Mouse (Mus musculus) hindbrain, embryonic 13.5 days (tissue): ENCODE results near the gene Atxn1. TPM values are rescaled to one million over a fixed set of nuclear protein-coding genes. Genes with fewer than 3 reads are reported as not detected.
A peak's percentile ranks its signal among the peaks of the same experiment; 100 is the strongest.

Source experiments
- ATAC-seq: fragments of 200-750 bp; cut with Nextera tagmentation; 2 replicates; pipeline ENCODE4 v1.8.0; 2017; ENCODE audit warnings: moderate TSS enrichment; ENCODE audit not compliant: low FRiP score
- H3K27ac ChIP-seq: fragments of 300-500 bp; sonication (generic); 2 replicates; pipeline ENCODE4 v1.5.1; 2015; ENCODE audit warnings: inconsistent platforms, mild to moderate bottlenecking, moderate library complexity
- H3K27me3 ChIP-seq: fragments of 300-500 bp; sonication (generic); 2 replicates; pipeline ENCODE4 v1.6.1; 2015; ENCODE audit warnings: mild to moderate bottlenecking, inconsistent platforms
- H3K36me3 ChIP-seq: fragments of 300-500 bp; sonication (generic); 2 replicates; pipeline ENCODE4 v1.6.1; 2015; ENCODE audit warnings: mild to moderate bottlenecking, inconsistent platforms
- H3K4me1 ChIP-seq: fragments of 300-500 bp; sonication (generic); replicated peaks from 2 replicates; pipeline ENCODE4 v1.6.1; 2015; ENCODE audit warnings: inconsistent platforms
- H3K4me2 ChIP-seq: fragments of 300-500 bp; sonication (generic); 2 replicates; pipeline ENCODE4 v1.6.1; 2015; ENCODE audit warnings: inconsistent platforms, mild to moderate bottlenecking, moderate library complexity
- H3K4me3 ChIP-seq: fragments of 300-500 bp; sonication (generic); 2 replicates; pipeline ENCODE4 v1.5.1; 2015; ENCODE audit warnings: mild to moderate bottlenecking, inconsistent platforms
- H3K9ac ChIP-seq: fragments of 300-500 bp; sonication (generic); 2 replicates; pipeline ENCODE4 v1.6.1; 2015; ENCODE audit warnings: mild to moderate bottlenecking, inconsistent platforms
- H3K9me3 ChIP-seq: fragments of 300-500 bp; sonication (generic); 2 replicates; pipeline ENCODE4 v1.6.1; 2016; ENCODE audit warnings: inconsistent platforms
- WGBS: fragments of 180-500 bp; shearing (Covaris S2); methylation state at CpG from one replicate; pipeline ENCODE4 v1.1.7; 2015; 5-methylcytosine and 5-hydroxymethylcytosine counted together
- polyA plus RNA-seq: library from polyadenylated mRNA; unstranded; fragments of >200 nt; fragmentation: Nextera tagmentation; extraction: Ambion mirVana; gene quantifications from 2 replicates; pipeline ENCODE4 v1.2.1, GENCODE M21; 2015

Gene Atxn1
- polyA plus RNA-seq, 1 experiment from 2014 or later, result 8.1 TPM

GRCm38 (mm10) chr13:45514832-45515422, 449.9 kb downstream of the Atxn1 start:
- no peak for ATAC-seq
- Histone ChIP-seq H3K27ac (peak overlapping the region; percentile 86; the same call in 1 of the 2 replicates), H3K4me3 (no peak overlapping the region), H3K4me2 (no peak overlapping the region), H3K9ac (no peak overlapping the region), H3K27me3 (0 out of 2 replicates have a peak, but pooled peaks cover 8% of the 10 kb centered on the region), H3K9me3 (no peaks in the 10 kb centered on the region), H3K4me1 (peaks cover 41% of the 10 kb centered on the region), H3K36me3 (peaks cover 1% of the 10 kb centered on the region; the same call in 1 of the 2 replicates)
- 54% methylated on average over 8 of the region's 8 CpGs for WGBS

GRCm38 (mm10) chr13:45514115-45514514, 450.7 kb downstream of the Atxn1 start:
- Histone ChIP-seq H3K27me3 (peaks cover 12% of the 10 kb centered on the region), H3K9ac (no peak overlapping the region), H3K4me1 (peaks cover 45% of the 10 kb centered on the region), H3K36me3 (no peaks in the 10 kb centered on the region), H3K9me3 (no peaks in the 10 kb centered on the region), H3K4me2 (no peak overlapping the region), H3K4me3 (no peak overlapping the region), H3K27ac (no peak overlapping the region)
- no peak for ATAC-seq
- 91% methylated on average over 5 of the region's 5 CpGs for WGBS

GRCm38 (mm10) chr13:45513009-45513984, 451.5 kb downstream of the Atxn1 start:
- 86% methylated on average over 12 of the region's 12 CpGs for WGBS
- no peak for ATAC-seq
- H3K9me3 ChIP-seq, result no peaks in the 10 kb centered on the region
- H3K9ac ChIP-seq, result no peak overlapping the region
- no peak overlapping the region for H3K27ac ChIP-seq
- no peak overlapping the region for H3K4me3 ChIP-seq
- peaks cover 13% of the 10 kb centered on the region for H3K27me3 ChIP-seq
- peaks cover 51% of the 10 kb centered on the region for H3K4me1 ChIP-seq
- no peaks in the 10 kb centered on the region for H3K36me3 ChIP-seq
- no peak overlapping the region for H3K4me2 ChIP-seq

- H3K4me2 ChIP-seq, result no peak overlapping the region
- 83% methylated on average over 8 of the region's 8 CpGs for WGBS
- H3K9me3 ChIP-seq, result no peaks in the 10 kb centered on the region
- no peak overlapping the region for H3K27ac ChIP-seq
- no peak for ATAC-seq
- H3K36me3 ChIP-seq, result no peaks in the 10 kb centered on the region
- H3K4me1 ChIP-seq, result peaks cover 55% of the 10 kb centered on the region
- no peak overlapping the region for H3K4me3 ChIP-seq
- peaks cover 13% of the 10 kb centered on the region for H3K27me3 ChIP-seq
- H3K9ac ChIP-seq, result no peak overlapping the region
Observed at GRCm38 (mm10) chr13:45512531-45512930, 452.3 kb downstream of the Atxn1 start.

- Histone ChIP-seq H3K9me3 (no peaks in the 10 kb centered on the region), H3K4me2 (no peak overlapping the region), H3K4me1 (peaks cover 48% of the 10 kb centered on the region), H3K27me3 (peaks cover 13% of the 10 kb centered on the region), H3K27ac (0 out of 2 replicates have a peak overlapping the region, but pooled peaks have one; percentile 26), H3K9ac (no peak overlapping the region), H3K4me3 (no peak overlapping the region), H3K36me3 (no peaks in the 10 kb centered on the region)
- ATAC-seq, result no peak
- WGBS, result 91% methylated on average over 6 of the region's 6 CpGs
Observed at GRCm38 (mm10) chr13:45511706-45512435, 452.9 kb downstream of the Atxn1 start.

GRCm38 (mm10) chr13:45509366-45509765, 455.4 kb downstream of the Atxn1 start:
- no peaks in the 10 kb centered on the region for H3K9me3 ChIP-seq
- no peak for ATAC-seq
- no peak overlapping the region for H3K27ac ChIP-seq
- H3K27me3 ChIP-seq, result peaks cover 16% of the 10 kb centered on the region
- 64% methylated on average over 6 of the region's 6 CpGs for WGBS
- H3K9ac ChIP-seq, result no peak overlapping the region
- no peak overlapping the region for H3K4me2 ChIP-seq
- H3K4me1 ChIP-seq, result peaks cover 23% of the 10 kb centered on the region
- no peaks in the 10 kb centered on the region for H3K36me3 ChIP-seq
- no peak overlapping the region for H3K4me3 ChIP-seq

- Histone ChIP-seq H3K4me2 (peak overlapping the region; percentile 91), H3K9me3 (no peaks in the 10 kb centered on the region), H3K27me3 (peaks cover 14% of the 10 kb centered on the region), H3K27ac (peak overlapping the region; percentile 18; the same call in 1 of the 2 replicates), H3K4me3 (peak overlapping the region; percentile 60), H3K9ac (peak overlapping the region; percentile 77), H3K36me3 (no peaks in the 10 kb centered on the region), H3K4me1 (peaks cover 19% of the 10 kb centered on the region)
- 2% methylated on average over 8 of the region's 8 CpGs for WGBS
- ATAC-seq, result peak; percentile 55
Observed at GRCm38 (mm10) chr13:45508495-45508894, 456.3 kb downstream of the Atxn1 start.

- Histone ChIP-seq H3K27ac (peak within 1 kb of the TSS; percentile 74), H3K4me3 (peak within 1 kb of the TSS; percentile 60), H3K9ac (peak within 1 kb of the TSS; percentile 77), H3K4me2 (peak within 1 kb of the TSS; percentile 91), H3K4me1 (peaks cover 18% of the 10 kb centered on the region), H3K27me3 (peaks cover 13% of the 10 kb centered on the region), H3K9me3 (no peaks in the 10 kb centered on the region), H3K36me3 (no peaks in the 10 kb centered on the region)
- under 1% methylated on average over 62 of the region's 63 CpGs for WGBS
- peak; percentile 88 for ATAC-seq
Observed at GRCm38 (mm10) chr13:45507274-45508229, 457.3 kb downstream of the Atxn1 start, which contains the start of gene Gmpr. Gmpr (plus strand) TSS chr13:45507444.

GRCm38 (mm10) chr13:45505546-45505945, 459.3 kb downstream of the Atxn1 start:
- Histone ChIP-seq H3K4me2 (no peak overlapping the region), H3K27ac (no peak overlapping the region), H3K36me3 (no peaks in the 10 kb centered on the region), H3K4me1 (peaks cover 18% of the 10 kb centered on the region), H3K9ac (no peak overlapping the region), H3K4me3 (no peak overlapping the region), H3K9me3 (no peaks in the 10 kb centered on the region), H3K27me3 (peaks cover 12% of the 10 kb centered on the region)
- ATAC-seq, result no peak
- 93% methylated on average over 3 of the region's 3 CpGs for WGBS

- Histone ChIP-seq H3K27me3 (0 out of 2 replicates have a peak, but pooled peaks cover 3% of the 10 kb centered on the region), H3K9ac (no peak overlapping the region), H3K36me3 (no peaks in the 10 kb centered on the region), H3K9me3 (no peaks in the 10 kb centered on the region), H3K4me1 (peaks cover 3% of the 10 kb centered on the region; the same call in 1 of the 2 replicates), H3K4me2 (no peak overlapping the region), H3K27ac (no peak overlapping the region), H3K4me3 (no peak overlapping the region)
- ATAC-seq, result no peak
- 94% methylated on average over 5 of the region's 5 CpGs for WGBS
Observed at GRCm38 (mm10) chr13:45502791-45503190, 462.0 kb downstream of the Atxn1 start.

- H3K36me3 ChIP-seq, result no peaks in the 10 kb centered on the region
- H3K27ac ChIP-seq, result no peak overlapping the region
- no peak overlapping the region for H3K4me3 ChIP-seq
- no peaks in the 10 kb centered on the region for H3K4me1 ChIP-seq
- no peak for ATAC-seq
- H3K27me3 ChIP-seq, result no peaks in the 10 kb centered on the region
- no peaks in the 10 kb centered on the region for H3K9me3 ChIP-seq
- no peak overlapping the region for H3K9ac ChIP-seq
- 88% methylated on average over 3 of the region's 3 CpGs for WGBS
- no peak overlapping the region for H3K4me2 ChIP-seq
Observed at GRCm38 (mm10) chr13:45499906-45500305, 464.9 kb downstream of the Atxn1 start.
